Mouse (Mus musculus) embryonic facial prominence, embryonic 10.5 days (tissue): ENCODE measurements around the gene AI854703. TPM values are rescaled to one million over a fixed set of nuclear protein-coding genes. Genes with fewer than 3 reads are reported as not detected.

Experiments
- DNase-seq: peaks from one replicate; pipeline ENCODE4 v3.0.0-alpha.2; 2017; ENCODE audit warnings: low spot score
- H3K27ac ChIP-seq: fragments of 300-500 bp; sonication (generic); replicated peaks from 2 replicates; pipeline ENCODE4 v1.5.1; 2016; ENCODE audit warnings: mild to moderate bottlenecking
- H3K27me3 ChIP-seq: fragments of 300-500 bp; sonication (generic); replicated peaks from 2 replicates; pipeline ENCODE4 v1.6.1; 2016; ENCODE audit warnings: low read depth, mild to moderate bottlenecking; ENCODE audit not compliant: poor library complexity, severe bottlenecking
- H3K36me3 ChIP-seq: fragments of 300-500 bp; sonication (generic); replicated peaks from 2 replicates; pipeline ENCODE4 v1.6.1; 2016; ENCODE audit warnings: mild to moderate bottlenecking, moderate library complexity
- H3K4me1 ChIP-seq: fragments of 300-500 bp; sonication (generic); 2 replicates; pipeline ENCODE4 v1.6.1; 2016
- H3K4me3 ChIP-seq: fragments of 300-500 bp; sonication (generic); 2 replicates; pipeline ENCODE4 v1.5.1; 2016; ENCODE audit warnings: mild to moderate bottlenecking, moderate library complexity
- H3K9me3 ChIP-seq: fragments of 300-500 bp; sonication (generic); 2 replicates; pipeline ENCODE4 v1.6.1; 2016; ENCODE audit warnings: mild to moderate bottlenecking
- WGBS: fragments of 180-500 bp; shearing (Covaris S2); methylation state at CpG from one replicate; pipeline ENCODE4 v1.1.7; 2016; 5-methylcytosine and 5-hydroxymethylcytosine counted together
- polyA plus RNA-seq: library from polyadenylated mRNA; unstranded; fragments of >200 nt; fragmentation: Nextera tagmentation; extraction: Ambion mirVana; gene quantifications from 2 replicates; pipeline ENCODE4 v1.2.1, GENCODE M21; 2016

AI854703 gene
- polyA plus RNA-seq, 1 experiment from 2014 or later, result 1.1 TPM

DNA sequence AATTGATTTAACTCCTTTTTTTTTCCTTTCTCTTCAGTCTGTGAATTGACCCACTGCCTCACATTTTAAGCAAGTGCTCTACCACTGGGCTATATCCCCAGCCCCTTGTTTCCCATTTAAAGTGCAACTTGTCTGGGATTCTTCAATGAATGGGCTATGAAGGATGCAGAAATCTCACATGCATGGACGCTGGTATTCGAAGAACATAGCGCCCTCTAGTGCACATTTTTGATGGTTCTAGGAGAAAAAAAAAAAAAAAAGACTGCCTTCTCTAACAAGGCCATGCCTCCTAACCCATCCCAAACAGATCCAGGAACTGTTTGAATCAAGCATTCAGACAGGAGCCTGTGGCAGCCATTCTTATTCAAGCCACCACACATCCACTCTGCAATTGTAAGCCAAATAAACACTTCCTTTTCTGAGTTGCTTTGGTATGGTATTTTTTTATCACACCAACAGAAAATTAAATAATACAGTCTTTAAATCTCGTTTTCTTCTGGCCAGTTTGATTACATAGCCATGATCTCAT lies 16.3 kb downstream of the AI854703 start:
- WGBS, result 24% methylated on average over 4 of the region's 4 CpGs
- H3K27ac ChIP-seq, result no peak overlapping the region
- no peak for DNase-seq
- no peak overlapping the region for H3K4me3 ChIP-seq
- no peaks in the 10 kb centered on the region; the same call in 1 of the 2 replicates for H3K4me1 ChIP-seq
- H3K36me3 ChIP-seq, result no peaks in the 10 kb centered on the region
- H3K9me3 ChIP-seq, result no peaks in the 10 kb centered on the region
- H3K27me3 ChIP-seq, result peaks cover 9% of the 10 kb centered on the region; the same call in 1 of the 2 replicates

DNA sequence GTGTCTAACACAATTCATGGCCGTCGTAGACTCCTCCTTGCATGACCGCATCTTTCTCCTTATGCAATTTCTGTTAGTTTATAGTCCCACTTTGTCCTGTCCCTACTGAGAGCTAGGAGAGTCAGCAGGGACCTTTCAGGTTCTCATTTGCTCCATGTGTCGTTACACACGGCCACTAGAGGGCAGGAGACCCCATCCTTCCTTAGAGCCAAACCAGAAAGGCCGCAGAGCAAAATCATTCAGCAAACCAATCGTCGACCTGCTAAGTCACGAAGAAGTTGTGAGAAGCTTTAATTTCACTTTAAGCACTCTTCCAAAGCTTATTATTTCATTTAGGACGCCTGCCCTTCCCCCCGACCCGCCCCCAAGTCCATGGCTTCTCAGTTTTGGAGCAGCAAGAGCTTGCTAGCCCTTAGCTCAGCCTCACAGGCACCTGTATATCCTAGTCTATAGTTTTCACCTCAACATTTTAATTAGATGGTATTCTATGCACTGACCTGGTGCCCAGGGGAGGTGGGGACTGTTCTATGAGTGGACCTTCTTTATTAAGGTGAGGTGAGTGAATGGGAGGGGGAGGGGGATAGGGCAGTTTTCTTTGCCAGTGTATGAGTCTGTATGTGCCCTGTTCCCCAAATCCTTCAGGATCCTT lies 19.2 kb downstream of the AI854703 start:
- peak; percentile 73 for DNase-seq
- H3K27ac ChIP-seq, result no peak overlapping the region
- no peaks in the 10 kb centered on the region for H3K4me1 ChIP-seq
- H3K9me3 ChIP-seq, result no peaks in the 10 kb centered on the region
- H3K4me3 ChIP-seq, result no peak overlapping the region
- WGBS, result 18% methylated on average over 12 of the region's 12 CpGs
- H3K36me3 ChIP-seq, result no peaks in the 10 kb centered on the region
- H3K27me3 ChIP-seq, result peaks cover 9% of the 10 kb centered on the region; the same call in 1 of the 2 replicates

DNA sequence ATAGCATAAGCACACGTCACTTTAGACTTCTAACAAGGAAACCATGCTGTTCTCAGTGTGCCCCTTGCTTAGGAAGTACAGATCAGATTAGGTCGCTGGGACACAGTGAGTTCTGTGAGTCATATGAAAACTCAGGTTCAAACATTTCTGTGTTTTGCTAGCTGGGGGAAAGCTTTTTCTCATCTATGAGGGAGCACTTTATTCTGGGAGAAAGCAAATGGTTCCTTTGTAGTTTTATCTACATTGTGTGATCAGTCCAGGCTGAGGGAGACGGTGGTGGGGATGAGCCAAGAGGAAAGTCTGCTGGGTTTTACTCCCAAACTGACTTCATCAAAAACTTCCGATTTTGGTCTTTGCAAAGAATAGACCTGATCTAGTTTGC lies 19.7 kb downstream of the AI854703 start:
- H3K4me3 ChIP-seq, result no peak overlapping the region
- H3K9me3 ChIP-seq, result no peaks in the 10 kb centered on the region
- WGBS, result 83% methylated on average over 4 of the region's 4 CpGs
- H3K27me3 ChIP-seq, result peaks cover 9% of the 10 kb centered on the region; the same call in 1 of the 2 replicates
- DNase-seq, result no peak
- no peak overlapping the region for H3K27ac ChIP-seq
- H3K36me3 ChIP-seq, result no peaks in the 10 kb centered on the region
- H3K4me1 ChIP-seq, result no peaks in the 10 kb centered on the region

DNA sequence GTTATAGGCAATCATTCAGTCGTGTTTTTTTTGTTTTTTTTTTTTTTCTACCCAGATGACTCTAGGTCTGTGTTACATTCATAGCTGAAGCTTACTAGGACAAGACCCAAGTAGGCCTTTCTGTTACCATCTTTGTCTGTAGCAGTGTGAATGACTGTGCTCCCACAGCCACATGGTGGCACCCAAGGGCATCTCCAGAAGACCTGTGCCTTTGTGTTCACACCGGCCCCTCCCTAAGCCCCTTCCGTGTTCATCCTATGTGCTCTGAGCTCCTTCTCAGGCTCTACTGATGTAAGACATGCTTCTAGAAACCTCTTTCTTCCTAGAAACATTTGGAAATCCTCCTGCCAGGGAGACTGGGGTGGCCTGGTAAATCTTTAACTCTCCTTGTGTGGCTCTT lies 20.4 kb downstream of the AI854703 start, which contains the start of gene Gimap8:
Gene Gimap8 (plus strand): TSS at position 240 of the 400 bp plus-strand sequence.
- H3K4me3 ChIP-seq, result no peak within 1 kb of the TSS
- H3K4me1 ChIP-seq, result no peaks in the 10 kb centered on the region
- DNase-seq, result peak; percentile 38
- 50% methylated on average over 3 of the region's 3 CpGs for WGBS
- H3K27me3 ChIP-seq, result peaks cover 9% of the 10 kb centered on the region; the same call in 1 of the 2 replicates
- H3K27ac ChIP-seq, result no peak within 1 kb of the TSS
- H3K36me3 ChIP-seq, result no peaks in the 10 kb centered on the region
- H3K9me3 ChIP-seq, result no peaks in the 10 kb centered on the region

DNA sequence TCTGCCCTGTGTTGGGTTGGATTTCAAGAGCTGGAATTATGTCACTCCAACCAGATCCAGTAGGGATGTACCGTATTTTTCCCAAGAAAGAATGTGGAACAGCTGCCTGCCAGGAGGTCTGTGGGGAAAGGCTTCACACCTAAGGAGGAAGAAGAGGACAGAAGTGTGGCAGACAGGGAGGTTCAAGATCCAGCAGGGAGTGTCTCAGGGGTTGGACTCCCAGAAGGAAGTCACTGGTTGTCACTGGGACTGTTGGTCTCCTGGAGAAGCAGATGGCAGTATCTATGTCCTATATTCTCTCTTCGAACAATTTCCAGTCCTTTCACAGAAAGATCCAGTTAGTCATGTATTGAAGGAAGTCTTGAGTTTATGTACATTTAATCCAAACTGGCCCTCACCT lies 21.0 kb downstream of the AI854703 start:
- Histone ChIP-seq H3K4me1 (no peaks in the 10 kb centered on the region), H3K4me3 (no peak overlapping the region), H3K9me3 (no peaks in the 10 kb centered on the region), H3K27me3 (peaks cover 9% of the 10 kb centered on the region; the same call in 1 of the 2 replicates), H3K27ac (no peak overlapping the region), H3K36me3 (no peaks in the 10 kb centered on the region)
- DNase-seq, result no peak
- WGBS, result 86% methylated on average over 2 of the region's 2 CpGs

DNA sequence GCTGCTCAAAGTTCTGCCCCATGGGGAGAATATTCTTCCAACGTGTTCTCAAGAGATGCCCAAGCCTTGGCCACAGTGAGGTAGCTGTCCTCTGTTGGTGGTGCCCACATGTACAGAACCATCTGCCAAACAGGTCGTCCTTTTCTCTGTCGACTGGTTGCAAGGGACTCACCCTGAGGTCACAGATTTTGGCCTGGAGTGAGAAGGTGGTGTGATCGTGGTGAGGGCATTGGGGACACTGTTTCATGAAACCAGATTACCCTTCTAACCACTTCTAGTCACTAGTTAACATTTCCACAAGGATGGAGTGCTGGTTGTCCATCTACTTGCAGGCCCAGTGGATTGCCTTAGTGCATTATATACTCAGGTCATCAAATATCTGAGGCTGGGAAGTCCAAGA lies 22.2 kb downstream of the AI854703 start:
- no peaks in the 10 kb centered on the region for H3K9me3 ChIP-seq
- DNase-seq, result no peak
- peaks cover 9% of the 10 kb centered on the region; the same call in 1 of the 2 replicates for H3K27me3 ChIP-seq
- no peaks in the 10 kb centered on the region for H3K36me3 ChIP-seq
- no peak overlapping the region for H3K27ac ChIP-seq
- WGBS, result 84% methylated on average over 4 of the region's 4 CpGs
- no peak overlapping the region for H3K4me3 ChIP-seq
- H3K4me1 ChIP-seq, result no peaks in the 10 kb centered on the region

DNA sequence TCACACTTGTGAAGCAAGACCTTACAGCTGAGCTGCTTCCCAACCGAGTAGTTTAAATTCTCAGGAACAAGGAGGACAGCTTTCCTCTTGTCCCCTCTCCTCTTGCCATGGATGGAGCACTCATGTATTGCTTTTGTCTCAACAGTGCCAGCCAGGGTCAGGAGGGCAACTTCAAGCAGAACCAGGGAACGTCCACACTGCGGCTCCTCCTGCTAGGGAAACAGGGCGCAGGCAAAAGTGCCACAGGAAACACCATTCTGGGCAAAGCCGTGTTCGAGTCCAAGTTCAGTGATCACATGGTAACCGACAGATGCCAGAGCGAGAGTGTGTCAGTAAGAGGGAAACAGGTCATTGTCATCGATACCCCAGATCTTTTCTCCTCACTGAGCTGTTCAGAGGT lies 23.5 kb downstream of the AI854703 start:
- Histone ChIP-seq H3K4me1 (no peaks in the 10 kb centered on the region), H3K9me3 (no peaks in the 10 kb centered on the region), H3K27ac (no peak overlapping the region), H3K27me3 (peaks cover 5% of the 10 kb centered on the region; the same call in 1 of the 2 replicates), H3K36me3 (no peaks in the 10 kb centered on the region), H3K4me3 (no peak overlapping the region)
- no peak for DNase-seq
- WGBS, result 89% methylated on average over 9 of the region's 9 CpGs

DNA sequence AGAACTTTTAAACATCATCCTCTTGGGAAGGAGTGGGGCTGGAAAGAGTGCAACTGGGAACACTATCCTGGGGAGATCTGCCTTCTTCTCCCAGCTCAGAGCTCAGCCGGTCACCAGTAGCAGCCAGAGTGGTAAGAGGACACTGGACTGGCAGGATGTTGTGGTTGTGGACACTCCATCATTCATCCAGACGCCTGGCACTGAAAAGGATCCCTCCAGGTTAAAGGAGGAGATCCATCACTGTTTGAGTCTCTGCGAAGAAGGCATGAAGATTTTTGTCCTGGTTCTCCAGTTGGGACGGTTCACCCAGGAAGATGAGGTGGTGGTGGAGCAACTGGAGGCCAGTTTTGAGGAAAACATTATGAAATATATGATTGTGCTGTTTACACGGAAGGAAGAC lies 32.2 kb downstream of the AI854703 start:
- no peaks in the 10 kb centered on the region for H3K9me3 ChIP-seq
- no peak overlapping the region for H3K27ac ChIP-seq
- H3K36me3 ChIP-seq, result no peaks in the 10 kb centered on the region
- no peak for DNase-seq
- no peaks in the 10 kb centered on the region for H3K4me1 ChIP-seq
- H3K4me3 ChIP-seq, result no peak overlapping the region
- WGBS, result 84% methylated on average over 5 of the region's 5 CpGs
- H3K27me3 ChIP-seq, result no peaks in the 10 kb centered on the region

DNA sequence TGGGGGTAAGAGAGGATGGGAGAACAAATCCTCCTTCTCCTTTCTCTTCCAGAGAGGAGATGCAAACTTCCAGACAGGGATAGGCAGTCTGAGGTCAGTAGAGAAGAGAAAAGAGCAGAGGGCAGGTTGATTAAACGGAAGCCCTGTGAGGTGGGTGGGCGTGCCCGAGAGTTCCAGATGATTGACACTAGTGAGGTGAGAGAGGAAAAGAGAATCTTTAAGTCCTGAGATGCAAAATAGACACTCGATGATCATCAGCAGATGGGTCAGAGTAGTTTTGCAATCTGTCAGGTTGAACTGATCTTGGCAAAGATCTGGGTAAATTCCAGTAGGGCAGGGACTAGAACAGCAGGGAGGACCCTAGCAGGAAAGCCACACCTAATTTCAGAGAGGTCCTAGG lies 38.2 kb downstream of the AI854703 start:
- Histone ChIP-seq H3K4me1 (no peaks in the 10 kb centered on the region), H3K36me3 (no peaks in the 10 kb centered on the region), H3K27ac (no peak overlapping the region), H3K27me3 (no peaks in the 10 kb centered on the region; the same call in 1 of the 2 replicates), H3K9me3 (no peaks in the 10 kb centered on the region), H3K4me3 (no peak overlapping the region)
- no peak for DNase-seq
- WGBS, result 83% methylated on average over 4 of the region's 4 CpGs

DNA sequence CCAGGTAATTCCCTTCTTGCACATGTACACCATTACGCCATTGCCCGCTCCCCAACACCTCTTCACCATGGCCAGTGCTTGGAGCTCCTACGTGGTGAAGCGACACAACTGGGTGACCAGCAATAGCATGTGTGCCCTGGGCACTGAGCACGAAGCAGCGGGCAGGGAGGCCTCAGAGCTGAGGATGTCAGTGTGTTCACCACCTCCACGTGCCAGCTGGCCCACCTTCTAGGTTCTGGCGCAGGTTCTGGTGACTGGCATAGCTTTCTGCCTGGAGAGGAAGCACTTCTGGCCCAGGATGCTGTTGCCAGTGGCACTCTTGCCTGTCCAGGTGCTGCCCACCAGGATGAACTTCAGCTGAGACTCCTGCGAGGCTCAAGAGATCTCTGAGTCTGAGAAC lies 38.9 kb downstream of the AI854703 start:
- Histone ChIP-seq H3K27ac (no peak overlapping the region), H3K4me3 (no peak overlapping the region), H3K36me3 (no peaks in the 10 kb centered on the region), H3K4me1 (no peaks in the 10 kb centered on the region), H3K27me3 (no peaks in the 10 kb centered on the region; the same call in 1 of the 2 replicates), H3K9me3 (no peaks in the 10 kb centered on the region)
- WGBS, result 93% methylated on average over 9 of the region's 9 CpGs
- DNase-seq, result no peak

DNA sequence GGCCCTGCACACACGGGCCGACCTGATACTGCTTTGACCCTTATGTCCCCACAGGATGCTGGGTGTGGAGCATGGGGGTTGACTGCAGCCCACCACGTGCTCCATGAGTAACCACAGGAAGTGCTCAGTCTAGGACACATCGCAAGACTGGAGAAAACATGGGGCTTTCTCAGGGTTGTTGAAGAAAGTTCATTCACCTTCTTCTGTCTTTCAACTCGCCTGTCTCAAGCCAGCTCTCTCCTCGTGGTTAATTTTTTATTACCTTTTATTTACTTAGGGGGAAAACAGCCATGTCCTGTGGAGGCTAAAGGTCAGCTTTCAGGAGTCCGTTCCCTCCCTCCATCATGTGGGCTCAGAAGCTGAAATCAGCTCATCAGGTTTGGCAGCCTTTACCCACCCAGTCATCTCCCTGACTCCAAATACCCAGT lies 39.6 kb downstream of the AI854703 start:
- Histone ChIP-seq H3K27me3 (no peaks in the 10 kb centered on the region; the same call in 1 of the 2 replicates), H3K4me1 (no peaks in the 10 kb centered on the region), H3K4me3 (no peak overlapping the region), H3K27ac (no peak overlapping the region), H3K36me3 (no peaks in the 10 kb centered on the region), H3K9me3 (no peaks in the 10 kb centered on the region)
- DNase-seq, result no peak
- WGBS, result 61% methylated on average over 7 of the region's 7 CpGs

DNA sequence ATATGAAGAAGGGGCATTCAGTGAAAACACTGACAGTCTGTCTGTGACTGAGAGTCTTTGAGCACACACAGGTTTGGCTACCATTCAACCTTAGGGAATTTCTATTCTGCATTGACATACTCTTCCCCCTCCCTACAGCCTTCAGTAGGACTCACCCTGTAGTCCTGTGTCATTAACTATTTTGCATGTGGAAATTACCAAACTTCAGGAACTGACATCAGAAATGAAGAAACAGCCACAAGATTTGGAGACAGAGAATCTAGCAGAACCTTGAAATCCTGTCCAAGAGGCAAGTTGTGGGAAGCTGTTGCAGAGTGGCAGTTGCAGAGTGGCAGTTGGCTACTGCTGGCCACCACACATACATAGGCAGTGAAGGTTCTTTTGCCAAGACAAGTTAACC lies 41.5 kb downstream of the AI854703 start:
- no peaks in the 10 kb centered on the region for H3K9me3 ChIP-seq
- H3K36me3 ChIP-seq, result no peaks in the 10 kb centered on the region
- H3K4me1 ChIP-seq, result no peaks in the 10 kb centered on the region
- DNase-seq, result no peak
- H3K4me3 ChIP-seq, result no peak overlapping the region
- no peak overlapping the region for H3K27ac ChIP-seq
- H3K27me3 ChIP-seq, result no peaks in the 10 kb centered on the region; the same call in 1 of the 2 replicates

DNA sequence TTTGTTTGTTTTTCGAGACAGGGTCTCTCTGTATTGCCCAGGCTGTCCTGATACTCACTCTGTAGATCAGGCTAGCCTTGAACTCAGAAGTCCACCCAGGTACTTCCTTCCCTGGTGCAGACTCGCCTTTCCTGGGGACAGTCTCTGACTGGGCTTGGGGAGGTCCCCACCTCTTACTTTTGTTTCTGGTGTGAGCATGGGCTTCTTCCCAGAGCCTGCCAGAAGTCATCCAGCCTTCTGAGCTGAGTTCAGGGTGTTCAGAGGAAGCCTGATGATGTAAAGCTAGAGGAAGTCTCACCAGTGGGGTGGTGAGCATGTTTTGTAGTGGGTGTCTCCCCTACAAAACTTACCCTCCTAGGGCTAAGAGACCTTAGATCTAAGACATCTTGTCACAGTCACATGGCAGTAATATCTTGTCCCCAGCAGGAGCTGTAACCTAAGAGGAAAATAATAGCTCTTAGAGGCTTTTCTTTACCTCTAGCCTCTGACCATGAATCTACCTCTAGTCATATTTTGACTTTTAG lies 42.9 kb downstream of the AI854703 start:
- no peaks in the 10 kb centered on the region for H3K36me3 ChIP-seq
- no peaks in the 10 kb centered on the region for H3K4me1 ChIP-seq
- H3K9me3 ChIP-seq, result no peaks in the 10 kb centered on the region
- H3K27ac ChIP-seq, result no peak overlapping the region
- no peaks in the 10 kb centered on the region; the same call in 1 of the 2 replicates for H3K27me3 ChIP-seq
- H3K4me3 ChIP-seq, result no peak overlapping the region
- DNase-seq, result no peak
- 76% methylated on average over 2 of the region's 2 CpGs for WGBS
